Mouse (Mus musculus) heart, embryonic 14.5 days (tissue): ENCODE data around the gene Hmbs. TPM values are rescaled to one million over a fixed set of nuclear protein-coding genes. Genes with fewer than 3 reads are reported as not detected.

Source experiments
- ATAC-seq: fragments of 200-750 bp; cut with Nextera tagmentation; 2 replicates; pipeline ENCODE4 v1.8.0; 2017; ENCODE audit warnings: low read depth, moderate TSS enrichment; ENCODE audit not compliant: insufficient number of reproducible peaks, insufficient read depth, low FRiP score
- H3K27ac ChIP-seq, 2 experiments: fragments of 200-500 bp in 1 of 2; fragments of 300-500 bp in 1 of 2; sonication (generic) in 1 of 2; replicated peaks in 1 of 2; 2 replicates each; pipeline ENCODE4 v1.5.1; 2012 to 2014; ENCODE audit warnings: low read depth in 2 of 2, low read length in 2 of 2, control low read depth in 1 of 2, mild to moderate bottlenecking in 1 of 2, mixed read lengths in 1 of 2; ENCODE audit not compliant: control insufficient read depth in 1 of 2, insufficient read depth in 1 of 2
- H3K27me3 ChIP-seq: fragments of 300-500 bp; sonication (generic); 2 replicates; pipeline ENCODE4 v1.6.1; 2014; ENCODE audit warnings: mild to moderate bottlenecking, low read length, control low read depth; ENCODE audit not compliant: control insufficient read depth, insufficient read depth
- H3K36me3 ChIP-seq: fragments of 300-500 bp; sonication (generic); 2 replicates; pipeline ENCODE4 v1.6.1; 2014; ENCODE audit warnings: mild to moderate bottlenecking, control low read depth, low read length, mixed read lengths; ENCODE audit not compliant: control insufficient read depth, insufficient read depth
- H3K4me1 ChIP-seq, 2 experiments: fragments of 200-500 bp in 1 of 2; fragments of 300-500 bp in 1 of 2; sonication (generic) in 1 of 2; 2 replicates each; pipeline ENCODE4 v1.6.1; 2012 to 2014; ENCODE audit warnings: low read length in 2 of 2, control low read depth in 1 of 2, mixed read lengths in 1 of 2; ENCODE audit not compliant: control insufficient read depth in 2 of 2, insufficient read depth in 2 of 2
- H3K4me2 ChIP-seq: fragments of 300-500 bp; sonication (generic); 2 replicates; pipeline ENCODE4 v1.6.1; 2014; ENCODE audit warnings: mild to moderate bottlenecking, low read length
- H3K4me3 ChIP-seq, 2 experiments: fragments of 200-500 bp in 1 of 2; fragments of 300-500 bp in 1 of 2; sonication (generic) in 1 of 2; 2 replicates each; pipeline ENCODE4 v1.5.1; 2012 to 2014; ENCODE audit warnings: low read length in 2 of 2, mild to moderate bottlenecking in 2 of 2, control low read depth in 1 of 2, low read depth in 1 of 2, moderate library complexity in 1 of 2; ENCODE audit not compliant: control insufficient read depth in 1 of 2, insufficient read depth in 1 of 2
- H3K9ac ChIP-seq: fragments of 300-500 bp; sonication (generic); 2 replicates; pipeline ENCODE4 v1.6.1; 2014; ENCODE audit warnings: mild to moderate bottlenecking, low read length
- H3K9me3 ChIP-seq: fragments of 300-500 bp; sonication (generic); 2 replicates; pipeline ENCODE4 v1.6.1; 2016; ENCODE audit warnings: low read length, control low read depth; ENCODE audit not compliant: control insufficient read depth
- WGBS: fragments of 180-500 bp; shearing (Covaris S2); extraction: QIAGEN DNeasy Blood & Tissue Kit; methylation state at CpG from one replicate; pipeline ENCODE4 v1.1.7; 2014; 5-methylcytosine and 5-hydroxymethylcytosine counted together
- polyA plus RNA-seq: library from polyadenylated mRNA; unstranded; fragments of >200 nt; fragmentation: Nextera tagmentation; extraction: Ambion mirVana; gene quantifications from 2 replicates; pipeline ENCODE4 v1.2.1, GENCODE M21; 2014

The Hmbs gene
- polyA plus RNA-seq, 1 experiment from 2014 or later = 110 TPM

DNA sequence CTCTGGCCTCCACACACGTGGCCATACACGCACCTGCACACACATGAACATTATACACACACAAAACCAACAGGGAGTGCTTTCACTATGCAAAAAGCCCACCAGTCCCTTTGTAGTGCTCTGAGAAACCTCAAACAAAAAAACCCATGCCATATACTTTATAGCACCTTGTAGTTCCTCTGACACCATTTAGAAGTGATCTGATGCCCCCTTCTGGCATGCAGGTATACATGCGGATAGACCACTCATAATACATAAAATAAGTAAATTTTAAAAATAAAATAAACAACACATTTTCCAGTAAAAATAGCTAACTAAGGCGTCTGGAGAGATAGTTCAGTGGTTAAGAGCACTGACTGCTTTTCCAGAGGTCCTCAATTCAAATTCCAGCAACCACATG lies 13.2 kb upstream of the Hmbs start:
- no peak for ATAC-seq
- Histone ChIP-seq H3K4me1 (peaks cover 0 to 6% of the 10 kb centered on the region in 2 experiments; a peak in 2 of 4 replicates), H3K27ac (no peak overlapping the region), H3K27me3 (no peaks in the 10 kb centered on the region), H3K4me3 (no peak overlapping the region), H3K9me3 (no peaks in the 10 kb centered on the region), H3K36me3 (peaks cover 75% of the 10 kb centered on the region), H3K9ac (no peak overlapping the region), H3K4me2 (no peak overlapping the region)
- WGBS = 74% methylated on average over 4 of the region's 4 CpGs

DNA sequence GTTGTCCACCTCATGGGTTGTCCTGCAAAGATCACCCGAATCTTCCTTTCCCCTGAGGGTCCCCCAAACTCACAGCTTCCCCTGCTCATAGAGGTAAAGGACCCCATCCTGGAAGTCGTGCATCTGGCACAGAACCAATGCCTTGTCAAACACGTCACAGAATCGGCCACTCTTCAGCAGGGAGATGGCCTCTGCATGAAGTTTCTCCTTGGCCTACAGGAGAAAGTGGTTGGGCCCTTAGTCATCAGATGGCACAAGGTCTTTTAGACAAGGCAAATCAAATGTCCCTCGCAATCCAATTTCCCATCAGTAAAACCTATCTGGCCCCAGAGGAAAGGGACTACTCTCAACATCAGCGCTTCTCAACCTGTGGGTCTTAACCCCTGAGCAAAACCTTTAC lies 9.1 kb upstream of the Hmbs start:
- WGBS = 87% methylated on average over 6 of the region's 6 CpGs
- Histone ChIP-seq H3K36me3 (peaks cover 99% of the 10 kb centered on the region), H3K27ac (no peak overlapping the region), H3K9me3 (no peaks in the 10 kb centered on the region), H3K4me1 (no peaks in the 10 kb centered on the region), H3K9ac (no peak overlapping the region), H3K4me2 (no peak overlapping the region), H3K27me3 (no peaks in the 10 kb centered on the region), H3K4me3 (no peak overlapping the region)
- ATAC-seq = no peak

DNA sequence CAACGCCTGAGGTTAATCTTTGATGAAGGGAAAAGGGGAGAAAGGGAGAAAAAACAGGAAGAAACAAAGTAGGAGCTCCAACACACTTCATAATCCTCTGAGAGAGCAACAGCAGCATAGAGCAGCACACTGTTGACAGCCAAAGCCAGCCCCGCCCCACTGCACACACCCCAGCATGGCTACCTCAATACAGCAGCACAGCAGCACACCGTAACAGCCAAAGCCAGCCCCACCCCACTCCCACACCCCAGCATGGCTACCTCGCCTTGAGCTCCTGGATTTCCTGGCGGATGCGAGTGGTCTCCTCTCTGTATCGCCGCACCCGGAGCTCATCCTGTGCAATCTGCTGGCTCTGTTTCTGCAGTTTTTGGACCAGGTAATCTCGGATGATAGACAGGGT lies 8.3 kb upstream of the Hmbs start:
- no peaks in the 10 kb centered on the region for H3K27me3 ChIP-seq
- H3K4me1 ChIP-seq = no peaks in the 10 kb centered on the region
- H3K9ac ChIP-seq = no peak overlapping the region
- no peak overlapping the region for H3K27ac ChIP-seq
- no peak overlapping the region for H3K4me2 ChIP-seq
- no peak for ATAC-seq
- H3K4me3 ChIP-seq = no peak overlapping the region
- H3K36me3 ChIP-seq = peaks cover 99% of the 10 kb centered on the region
- no peaks in the 10 kb centered on the region for H3K9me3 ChIP-seq
- WGBS = 89% methylated on average over 10 of the region's 10 CpGs

DNA sequence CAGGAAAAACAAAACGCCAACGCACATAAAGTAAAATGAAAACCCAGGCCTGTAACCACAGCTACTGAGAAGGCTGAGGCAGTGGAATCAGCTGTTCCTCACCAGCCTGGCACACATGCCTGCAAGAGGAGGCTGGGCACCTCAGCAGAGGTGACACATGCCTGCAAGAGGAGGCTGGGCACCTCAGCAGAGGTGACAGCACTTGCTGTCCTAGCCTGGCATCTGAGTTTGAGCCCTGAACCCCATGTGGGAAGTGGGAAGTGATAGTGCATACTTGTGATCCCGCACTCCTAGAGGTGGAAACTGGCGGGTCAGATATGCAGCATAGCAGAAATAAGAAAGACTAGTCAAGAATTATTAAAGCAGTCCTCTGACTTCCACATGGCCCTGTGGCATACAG lies 7.4 kb upstream of the Hmbs start:
- H3K4me1 ChIP-seq = no peaks in the 10 kb centered on the region
- H3K4me2 ChIP-seq = no peak overlapping the region
- 95% methylated on average over 4 of the region's 4 CpGs for WGBS
- H3K9me3 ChIP-seq = no peaks in the 10 kb centered on the region
- no peak for ATAC-seq
- no peak overlapping the region for H3K27ac ChIP-seq
- H3K36me3 ChIP-seq = peaks cover 98% of the 10 kb centered on the region
- H3K9ac ChIP-seq = no peak overlapping the region
- H3K27me3 ChIP-seq = no peaks in the 10 kb centered on the region
- H3K4me3 ChIP-seq = no peak overlapping the region

DNA sequence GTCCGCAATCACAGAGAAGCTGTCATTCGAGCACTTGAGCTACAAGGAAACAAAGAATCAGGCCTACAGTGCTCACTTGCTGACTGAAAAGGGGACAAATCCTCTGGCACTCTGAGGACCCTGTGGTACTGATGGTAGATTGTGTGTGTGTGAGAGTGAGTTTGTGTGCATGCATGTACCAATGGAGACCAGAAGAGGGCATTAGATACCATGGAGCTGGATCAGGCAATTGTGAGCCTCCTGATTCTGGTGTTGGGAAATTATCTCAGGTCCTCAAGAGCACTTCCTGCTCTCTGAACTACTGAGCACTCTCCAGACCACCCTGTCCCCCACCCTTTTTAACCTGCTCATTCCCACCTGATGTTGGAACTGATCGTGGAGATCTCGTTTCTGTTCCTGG lies 4.5 kb upstream of the Hmbs start:
- Histone ChIP-seq H3K27ac (no peak overlapping the region), H3K4me2 (no peak overlapping the region), H3K9ac (no peak overlapping the region), H3K36me3 (peaks cover 75% of the 10 kb centered on the region), H3K27me3 (no peaks in the 10 kb centered on the region), H3K4me3 (no peak overlapping the region), H3K9me3 (no peaks in the 10 kb centered on the region), H3K4me1 (no peaks in the 10 kb centered on the region)
- 92% methylated on average over 4 of the region's 4 CpGs for WGBS
- ATAC-seq = no peak

DNA sequence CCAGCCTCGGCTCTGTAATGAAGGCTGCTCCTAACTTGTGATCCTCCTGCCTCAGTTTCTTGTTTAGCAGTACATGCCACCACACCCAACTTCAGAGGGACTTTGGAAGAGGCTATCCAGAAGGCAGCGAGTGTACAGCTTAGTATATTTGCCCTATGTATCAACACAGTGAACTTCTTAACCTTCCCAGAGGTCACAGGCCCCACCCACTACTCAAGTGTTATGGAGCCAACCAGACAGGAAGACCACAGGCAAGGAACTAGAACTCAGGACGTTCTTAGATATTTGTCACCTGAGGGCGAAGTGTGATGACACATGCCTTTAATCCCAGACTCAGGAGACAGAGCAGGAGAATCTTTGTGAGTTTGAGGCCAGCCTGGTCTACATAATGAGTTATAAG lies 3.6 kb upstream of the Hmbs start:
- Histone ChIP-seq H3K9me3 (no peaks in the 10 kb centered on the region), H3K9ac (no peak overlapping the region), H3K4me2 (no peak overlapping the region), H3K4me1 (peaks cover 2 to 7% of the 10 kb centered on the region in 2 experiments), H3K27ac (no peak overlapping the region), H3K36me3 (peaks cover 66% of the 10 kb centered on the region), H3K27me3 (no peaks in the 10 kb centered on the region), H3K4me3 (no peak overlapping the region)
- 79% methylated on average over 4 of the region's 4 CpGs for WGBS
- no peak for ATAC-seq

DNA sequence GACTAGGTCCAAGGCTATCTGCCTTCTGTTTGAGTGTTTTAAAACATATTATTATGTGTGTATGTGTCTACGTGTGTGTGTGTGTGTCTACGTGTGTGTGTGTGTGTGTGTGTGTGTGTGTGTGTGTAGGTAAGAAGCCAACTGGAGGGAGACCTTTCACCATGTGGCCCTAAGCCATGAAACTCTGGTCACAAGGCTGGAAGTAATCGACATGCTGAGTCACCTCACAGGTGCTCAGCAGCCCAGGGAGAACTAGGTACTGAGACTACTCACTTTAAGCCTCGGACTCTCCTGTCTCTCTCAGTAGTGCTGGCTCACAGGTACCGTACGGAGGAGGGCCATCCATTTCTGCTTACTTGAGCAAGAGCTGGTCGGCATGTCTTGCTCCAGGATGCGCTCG lies 3.1 kb upstream of the Hmbs start:
- no peaks in the 10 kb centered on the region for H3K27me3 ChIP-seq
- H3K9me3 ChIP-seq = no peaks in the 10 kb centered on the region
- H3K4me2 ChIP-seq = no peak overlapping the region
- no peak overlapping the region for H3K4me3 ChIP-seq
- ATAC-seq = no peak
- 89% methylated on average over 9 of the region's 9 CpGs for whole genome bisulfite sequencing
- peaks cover 61% of the 10 kb centered on the region for H3K36me3 ChIP-seq
- H3K27ac ChIP-seq = no peak overlapping the region
- H3K9ac ChIP-seq = no peak overlapping the region
- H3K4me1 ChIP-seq = peaks cover 5 to 12% of the 10 kb centered on the region in 2 experiments

DNA sequence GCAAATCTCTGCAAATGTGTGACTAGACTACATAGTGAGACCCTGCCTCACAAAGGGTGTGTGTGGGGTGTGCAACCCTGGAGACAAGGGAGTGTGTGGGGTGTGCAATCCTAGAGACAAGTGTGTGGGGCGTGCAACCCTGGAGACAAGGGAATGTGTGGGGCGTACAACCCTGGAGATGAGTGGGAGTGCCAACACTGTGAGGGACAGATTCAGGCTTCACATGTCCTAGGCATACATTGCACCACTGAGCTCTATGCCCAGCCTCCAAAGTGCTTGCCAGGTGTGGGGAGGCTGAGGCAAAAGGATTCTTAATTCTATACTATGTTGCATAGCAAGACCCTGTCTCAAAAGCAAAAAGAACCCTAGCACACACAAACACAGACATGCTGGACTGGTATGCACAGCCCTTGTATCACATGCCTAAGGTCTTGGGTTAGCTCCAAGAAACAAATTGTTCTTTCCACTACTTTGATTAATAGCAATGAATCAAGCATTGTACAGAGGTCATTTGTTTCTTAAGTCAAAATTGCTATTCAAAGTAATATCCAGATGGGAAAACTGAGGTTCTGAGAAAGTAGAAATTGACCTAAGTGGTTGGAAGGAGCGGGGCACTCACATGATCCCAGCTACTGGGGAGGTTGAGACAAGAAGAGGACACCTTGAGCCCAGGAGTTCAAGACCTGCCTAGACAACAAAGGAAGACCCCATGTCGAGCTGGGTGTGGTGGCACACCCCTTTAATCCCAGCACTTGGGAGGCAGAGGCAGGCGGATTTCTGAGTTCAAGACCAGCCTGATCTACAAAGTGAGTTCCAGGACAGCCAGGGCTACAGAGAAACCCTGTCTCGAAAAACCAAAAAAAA lies 1.8 kb upstream of the Hmbs start:
- H3K4me1 ChIP-seq = peaks cover 7 to 15% of the 10 kb centered on the region in 2 experiments
- ATAC-seq = no peak
- no peaks in the 10 kb centered on the region for H3K9me3 ChIP-seq
- peaks cover 58% of the 10 kb centered on the region for H3K36me3 ChIP-seq
- no peak overlapping the region for H3K27ac ChIP-seq
- no peak overlapping the region for H3K4me2 ChIP-seq
- no peak overlapping the region for H3K4me3 ChIP-seq
- no peaks in the 10 kb centered on the region for H3K27me3 ChIP-seq
- no peak overlapping the region for H3K9ac ChIP-seq
- WGBS = 82% methylated on average over 6 of the region's 6 CpGs
